Mouse (Mus musculus): ENCODE measurements around the gene D330020A13Rik.

DNA sequence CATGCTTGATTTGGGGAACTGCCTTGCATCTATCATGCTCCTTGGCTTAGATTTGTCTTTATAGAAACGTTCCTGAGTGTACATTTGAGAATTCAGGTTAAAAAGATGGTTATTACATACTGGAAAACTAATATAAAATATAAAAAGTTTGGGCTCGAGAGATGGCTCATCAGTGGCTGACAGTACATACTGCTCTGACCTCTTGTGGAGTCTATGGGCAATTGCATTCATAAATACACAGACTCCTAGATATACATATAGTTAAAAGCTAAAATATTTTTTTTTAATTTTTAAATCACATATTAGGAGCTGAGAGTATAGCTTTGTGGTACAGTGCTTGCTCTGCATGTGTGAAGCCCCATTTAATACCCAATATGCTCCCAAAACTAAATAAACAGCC is 38.2 kb downstream of the D330020A13Rik start:
- TF ChIP-seq USF1 (IDR thresholded peaks at IDR 0.05; ENCODE audit: low read depth) (no peak), MYOG (IDR thresholded peaks at IDR 0.05; ENCODE audit: control insufficient read depth, extremely low read depth, insufficient read length) (no peak), CTCF (IDR thresholded peaks at IDR 0.05; ENCODE audit: control insufficient read depth, insufficient read depth, insufficient read length) (no peak), MAX (IDR thresholded peaks at IDR 0.05) (no peak)
